Mouse (Mus musculus) MEL (cell line): ENCODE data around the gene Cdpf1. TPM values are rescaled to one million over a fixed set of nuclear protein-coding genes. Genes with fewer than 3 reads are reported as not detected.
A peak's percentile ranks its signal among the peaks of the same experiment; 100 is the strongest.

Experiments used
- DNase-seq: peaks from one replicate; pipeline ENCODE4 v3.0.0; 2011; ENCODE audit warnings: low read depth, low spot score
- H3K27ac ChIP-seq: 2 replicates; pipeline ENCODE4 v1.5.1; 2012; ENCODE audit warnings: low read depth, mild to moderate bottlenecking, control low read depth, low read length, moderate library complexity; ENCODE audit not compliant: control insufficient read depth
- H3K27me3 ChIP-seq, 2 experiments: fragments of 150-350 bp in 1 of 2; sonication (generic) in 1 of 2; 2 replicates each; pipeline ENCODE4 v1.6.1; 2012; ENCODE audit warnings: low read length in 2 of 2, mild to moderate bottlenecking in 2 of 2, improper control_type of control experiment in 1 of 2, moderate library complexity in 1 of 2; ENCODE audit not compliant: insufficient read depth in 2 of 2, control insufficient read depth in 1 of 2
- H3K36me3 ChIP-seq, 2 experiments: 2 replicates each; pipeline ENCODE4 v1.6.1; 2012 to 2014; ENCODE audit warnings: low read length in 2 of 2, improper control_type of control experiment in 1 of 2, inconsistent platforms in 1 of 2, mild to moderate bottlenecking in 1 of 2; ENCODE audit not compliant: insufficient read depth in 2 of 2, control insufficient read depth in 1 of 2
- H3K4me1 ChIP-seq, 2 experiments: fragments of 150-350 bp in 1 of 2; sonication (generic) in 1 of 2; 2 replicates each; pipeline ENCODE4 v1.6.1; 2012; ENCODE audit warnings: low read length in 2 of 2, improper control_type of control experiment in 1 of 2, mild to moderate bottlenecking in 1 of 2; ENCODE audit not compliant: insufficient read depth in 2 of 2, control insufficient read depth in 1 of 2
- H3K4me3 ChIP-seq, 2 experiments: fragments of 150-350 bp in 1 of 2; sonication (generic) in 1 of 2; 2 replicates each; pipeline ENCODE4 v1.5.1; 2012; ENCODE audit warnings: low read depth in 2 of 2, low read length in 2 of 2, mild to moderate bottlenecking in 2 of 2, moderate library complexity in 2 of 2, control low read depth in 1 of 2, improper control_type of control experiment in 1 of 2; ENCODE audit not compliant: control insufficient read depth in 1 of 2, insufficient read depth in 1 of 2
- H3K79me2 ChIP-seq: 2 replicates; pipeline ENCODE4 v1.6.1; 2012; ENCODE audit warnings: mild to moderate bottlenecking, low read length, moderate library complexity; ENCODE audit not compliant: control insufficient read depth, poor library complexity, insufficient read depth
- H3K9ac ChIP-seq: 2 replicates; pipeline ENCODE4 v1.6.1; 2012; ENCODE audit warnings: low read depth, mild to moderate bottlenecking, control low read depth, low read length, moderate library complexity; ENCODE audit not compliant: control insufficient read depth, poor library complexity, severe bottlenecking
- H3K9me3 ChIP-seq: fragments of 150-350 bp; sonication (generic); replicated peaks from 2 replicates; pipeline ENCODE4 v1.6.1; 2012; ENCODE audit warnings: mild to moderate bottlenecking, low read length, improper control_type of control experiment, moderate library complexity; ENCODE audit not compliant: insufficient read depth
- CTCF ChIP-seq, 3 experiments: IDR thresholded peaks in 2 of 3; conservative IDR thresholded peaks in 1 of 3; 2 replicates each; pipeline ENCODE4 v1.5.1; 2011 to 2012; ENCODE audit warnings: low read length in 3 of 3, low read depth in 2 of 3, mild to moderate bottlenecking in 2 of 3, improper control_type of control experiment in 1 of 3, inconsistent platforms in 1 of 3, mixed read lengths in 1 of 3, moderate library complexity in 1 of 3; ENCODE audit not compliant: control insufficient read depth in 1 of 3, insufficient read depth in 1 of 3, poor library complexity in 1 of 3, severe bottlenecking in 1 of 3
- ELF1 ChIP-seq: IDR thresholded peaks from 2 replicates; pipeline ENCODE4 v1.6.1; 2014; ENCODE audit warnings: low read depth, mild to moderate bottlenecking, inconsistent platforms, low read length, improper control_type of control experiment, moderate library complexity
- GABPA ChIP-seq: IDR thresholded peaks from 2 replicates; pipeline ENCODE4 v1.6.1; 2012; ENCODE audit warnings: low read depth, mild to moderate bottlenecking, inconsistent platforms, low read length, improper control_type of control experiment, moderate library complexity
- HCFC1 ChIP-seq: IDR thresholded peaks from 2 replicates; pipeline ENCODE4 v1.6.1; 2012; ENCODE audit warnings: low read depth, mild to moderate bottlenecking, inconsistent platforms, low read length, improper control_type of control experiment, moderate library complexity
- POLR2AphosphoS5 ChIP-seq: IDR thresholded peaks from 2 replicates; pipeline ENCODE4 v1.6.1; 2012; ENCODE audit warnings: low read depth, borderline replicate concordance, mild to moderate bottlenecking, inconsistent platforms, low read length, moderate library complexity, mixed read lengths
- RAD21 ChIP-seq: IDR thresholded peaks from 2 replicates; pipeline ENCODE4 v1.6.1; 2011; ENCODE audit warnings: mild to moderate bottlenecking, low read depth, low read length, improper control_type of control experiment
- SMC3 ChIP-seq: IDR thresholded peaks from 2 replicates; pipeline ENCODE4 v1.6.1; 2011; ENCODE audit warnings: low read depth, low read length, improper control_type of control experiment
- TCF12 ChIP-seq: IDR thresholded peaks from 2 replicates; pipeline ENCODE4 v1.6.1; 2014; ENCODE audit warnings: low read depth, mild to moderate bottlenecking, inconsistent platforms, low read length, improper control_type of control experiment, moderate library complexity
- USF1 ChIP-seq: IDR thresholded peaks from 2 replicates; pipeline ENCODE4 v1.6.1; 2014; ENCODE audit warnings: low read depth, mild to moderate bottlenecking, inconsistent platforms, low read length, improper control_type of control experiment, moderate library complexity
- USF2 ChIP-seq, 2 experiments: IDR thresholded peaks; 2 replicates each; pipeline ENCODE4 v1.6.1; 2011 to 2012; ENCODE audit warnings: improper control_type of control experiment in 2 of 2, low read length in 2 of 2, borderline replicate concordance in 1 of 2, inconsistent platforms in 1 of 2, low read depth in 1 of 2, mild to moderate bottlenecking in 1 of 2; ENCODE audit not compliant: insufficient read depth in 1 of 2
- polyA plus RNA-seq, 2 experiments: library from polyadenylated mRNA; stranded (reverse) in 1 of 2; unstranded in 1 of 2; fragments of >175 nt in 1 of 2; fragments of >200 nt in 1 of 2; gene quantifications; 2 replicates each; pipeline versions ENCODE4 v1.2.1 to v1.2.4; 2012; ENCODE audit warnings: low replicate concordance in 2 of 2, low read depth in 1 of 2; ENCODE audit not compliant: insufficient read length in 2 of 2, insufficient read depth in 1 of 2, missing spikeins in 1 of 2
- total RNA-seq: library from RNA; depleted of rRNA; stranded (reverse); fragments of 300-350 nt; gene quantifications from 2 replicates; pipeline ENCODE4 v1.2.3, GENCODE M21; 2012

Gene Cdpf1
- total and polyA plus RNA-seq, 3 experiments, result 30.5 to 44.0 TPM; not detected in 1

DNA sequence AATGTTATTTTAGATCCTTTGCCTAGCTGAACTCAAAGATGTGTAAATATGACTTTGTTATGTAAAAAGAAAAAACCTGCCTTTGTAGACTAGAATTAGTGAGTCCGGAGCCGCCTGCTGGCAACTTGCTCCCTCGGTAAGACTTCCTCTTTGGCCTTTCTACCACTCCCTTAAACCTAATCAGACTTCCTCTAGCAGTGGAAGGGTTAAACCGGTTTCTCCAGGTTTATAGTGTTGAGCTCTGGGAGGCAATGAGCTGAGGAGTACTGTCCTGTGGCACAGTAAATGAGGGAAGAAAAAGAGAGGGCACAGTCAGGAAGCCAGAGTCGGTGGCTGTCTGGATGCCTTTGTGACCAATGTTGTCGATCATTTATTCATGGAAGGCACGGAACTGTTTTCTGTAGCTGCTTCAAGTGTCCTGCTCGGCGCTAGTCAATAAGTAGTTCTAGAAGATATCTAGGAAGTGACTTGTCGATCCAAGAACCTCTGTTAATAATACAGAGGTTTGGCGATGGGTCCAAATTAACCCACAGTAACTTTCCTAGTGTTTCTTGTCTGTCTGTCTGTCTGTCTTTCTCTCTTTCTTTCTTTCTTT, 39.3 kb downstream of the Cdpf1 start:
- Histone ChIP-seq H3K4me1 (no peaks in the 10 kb centered on the region), H3K27me3 (no peaks in the 10 kb centered on the region), H3K9ac (no peak overlapping the region)

DNA sequence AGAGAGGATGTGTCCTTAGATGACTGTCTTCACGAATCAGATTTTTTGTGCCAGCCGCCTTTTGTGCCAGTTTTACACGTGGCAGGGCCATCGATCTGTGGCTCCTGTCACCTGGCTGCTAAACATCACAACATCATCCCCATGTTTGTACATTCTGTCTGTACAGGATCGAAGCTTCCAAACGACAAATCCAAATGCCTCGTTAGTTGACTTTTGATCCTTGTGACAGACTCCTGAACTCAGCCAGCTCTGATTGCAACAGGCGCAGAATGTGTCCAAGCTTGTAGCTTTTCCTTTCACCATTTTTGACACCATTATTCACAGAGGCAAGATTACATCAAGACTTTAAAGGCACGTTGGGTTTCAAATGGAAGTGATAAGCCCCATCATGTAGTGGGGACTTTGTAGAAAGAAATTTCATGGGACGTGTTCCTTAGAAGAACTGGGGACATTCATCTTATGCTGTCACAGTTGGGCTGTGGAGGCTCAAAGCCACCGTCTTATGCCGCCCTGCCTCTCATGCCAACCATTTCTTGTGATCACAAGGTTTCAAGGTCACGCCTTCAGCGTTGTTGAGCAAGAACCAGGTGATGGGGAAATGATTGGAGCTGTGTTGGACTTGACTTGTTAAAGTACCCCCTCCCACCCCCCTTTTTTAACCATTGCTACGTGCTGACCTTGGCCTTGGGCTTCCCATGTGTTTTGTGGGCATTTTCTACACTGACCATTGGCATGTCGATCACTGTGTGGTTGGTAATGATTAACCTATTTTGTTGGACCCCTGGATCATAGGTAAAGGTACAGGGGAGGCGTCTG, 40.0 kb downstream of the Cdpf1 start:
- H3K9ac ChIP-seq, result no peak overlapping the region
- no peak overlapping the region for H3K27ac ChIP-seq
- no peak for TF ChIP-seq SMC3
- TF ChIP-seq ELF1, result no peak
- TF ChIP-seq HCFC1, result no peak
- TF ChIP-seq GABPA, result no peak
- no peak for TF ChIP-seq USF1
- TF ChIP-seq USF2 (IDR thresholded peaks at IDR 0.05; ENCODE audit: borderline replicate concordance in 1 of 2, insufficient read depth in 1 of 2, low read depth in 1 of 2, low read length in 2 of 2), result no peak
- no peaks in the 10 kb centered on the region for H3K36me3 ChIP-seq
- no peaks in the 10 kb centered on the region for H3K4me1 ChIP-seq
- no peaks in the 10 kb centered on the region for H3K9me3 ChIP-seq
- H3K27me3 ChIP-seq, result no peaks in the 10 kb centered on the region
- no peak overlapping the region for H3K4me3 ChIP-seq
- DNase-seq, result no peak
- no peaks in the 10 kb centered on the region for H3K79me2 ChIP-seq

More for the DNA sequence above, 39.3 kb downstream of the Cdpf1 start:
- TF ChIP-seq SMC3 (peak; percentile 53), RAD21 (peak; percentile 24), CTCF (IDR thresholded peaks at IDR 0.05 in 2 of 3, conservative IDR thresholded peaks at IDR 0.05 in 1 of 3; ENCODE audit: control insufficient read depth in 1 of 3, insufficient read depth in 1 of 3, low read depth in 2 of 3, low read length in 3 of 3, poor library complexity in 1 of 3, severe bottlenecking in 1 of 3) (peak in 2 of 3 experiments; percentile 37 to 39; a peak in 4 of 6 replicates), POLR2AphosphoS5 (no peak), TCF12 (no peak), USF2 (IDR thresholded peaks at IDR 0.05; ENCODE audit: borderline replicate concordance in 1 of 2, insufficient read depth in 1 of 2, low read depth in 1 of 2, low read length in 2 of 2) (no peak)
- Histone ChIP-seq H3K36me3 (no peaks in the 10 kb centered on the region), H3K27ac (no peak overlapping the region), H3K79me2 (no peaks in the 10 kb centered on the region), H3K4me3 (no peak overlapping the region), H3K9me3 (no peaks in the 10 kb centered on the region)
- DNase-seq, result no peak

DNA sequence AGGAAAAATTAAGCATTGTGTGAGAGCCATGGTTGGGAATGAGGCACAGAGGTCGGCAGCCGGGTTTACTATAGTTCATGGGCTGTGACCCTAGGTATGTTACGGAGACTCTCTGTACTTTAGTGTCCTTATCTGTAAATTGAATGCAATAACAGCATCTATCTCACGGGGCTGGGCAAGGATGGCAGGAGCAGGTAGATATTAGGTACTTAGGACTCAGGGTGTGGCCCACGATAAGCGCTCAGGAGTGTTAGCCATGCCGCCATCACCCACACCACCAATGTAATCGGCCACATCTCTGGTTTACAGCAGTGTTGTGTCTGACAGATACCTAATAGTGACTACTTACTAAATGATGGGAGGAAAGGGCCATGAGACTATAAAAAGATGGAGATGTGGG, 42.5 kb downstream of the Cdpf1 start:
- no peak for TF ChIP-seq USF2 (IDR thresholded peaks at IDR 0.05; ENCODE audit: borderline replicate concordance in 1 of 2, insufficient read depth in 1 of 2, low read depth in 1 of 2, low read length in 2 of 2)
- Histone ChIP-seq H3K9ac (no peak overlapping the region), H3K27me3 (no peaks in the 10 kb centered on the region), H3K36me3 (no peaks in the 10 kb centered on the region), H3K9me3 (no peaks in the 10 kb centered on the region), H3K4me3 (no peak overlapping the region), H3K79me2 (no peaks in the 10 kb centered on the region), H3K27ac (no peak overlapping the region), H3K4me1 (no peaks in the 10 kb centered on the region)
- no peak for DNase-seq
